Mouse (Mus musculus): ENCODE measurements at regions not wholly inside any gene's neighbourhood (a gene's known extent, or its start where the extent isn't known, plus 50 kb on each side); places are given as distances from the start of the nearest gene placed in this dataset.

- Histone ChIP-seq H3K27ac (ENCODE audit: low read depth) (no peak overlapping the region), H3K4me1 (ENCODE audit: insufficient read depth) (peaks cover 5% of the 10 kb centered on the region; the same call in 1 of the 2 replicates), H3K4me2 (ENCODE audit: low read depth, low read length) (no peak overlapping the region), H3K27me3 (ENCODE audit: insufficient read depth, low read length) (no peaks in the 10 kb centered on the region; the same call in 1 of the 2 replicates), H3K9me3 (ENCODE audit: low read length) (no peaks in the 10 kb centered on the region), H3K9ac (replicated peaks) (no peak overlapping the region), H3K4me3 (ENCODE audit: low read depth, low read length) (no peak overlapping the region), H3K36me3 (replicated peaks; ENCODE audit: insufficient read depth, low read length) (no peaks in the 10 kb centered on the region)
- DNase-seq, result no peak
- WGBS (ENCODE audit: insufficient replicate concordance), result 29% methylated on average over 6 of the region's 6 CpGs
- ATAC-seq, result no peak
- TF ChIP-seq CTCF (IDR thresholded peaks at IDR 0.05; ENCODE audit: low read depth) (no peak), EP300 (IDR thresholded peaks at IDR 0.05; ENCODE audit: low read depth) (no peak)
Observed at GRCm38 (mm10) chr11:52644081-52644768, 120.2 kb upstream of the Fstl4 start.

GRCm38 (mm10) chr11:52648176-52648839 is 116.1 kb upstream of the Fstl4 start:
- ATAC-seq, result no peak
- Histone ChIP-seq H3K36me3 (replicated peaks; ENCODE audit: insufficient read depth, low read length) (no peaks in the 10 kb centered on the region), H3K4me3 (ENCODE audit: low read depth, low read length) (no peak overlapping the region), H3K4me2 (ENCODE audit: low read depth, low read length) (no peak overlapping the region), H3K27me3 (ENCODE audit: insufficient read depth, low read length) (no peaks in the 10 kb centered on the region; the same call in 1 of the 2 replicates), H3K9me3 (ENCODE audit: low read length) (no peaks in the 10 kb centered on the region), H3K4me1 (ENCODE audit: insufficient read depth) (peaks cover 5% of the 10 kb centered on the region; the same call in 1 of the 2 replicates), H3K9ac (replicated peaks) (no peak overlapping the region), H3K27ac (ENCODE audit: low read depth) (no peak overlapping the region)
- TF ChIP-seq CTCF (IDR thresholded peaks at IDR 0.05; ENCODE audit: low read depth), result no peak
- no peak for TF ChIP-seq EP300 (IDR thresholded peaks at IDR 0.05; ENCODE audit: low read depth)
- no peak for DNase-seq
- 57% methylated on average over 15 of the region's 15 CpGs for WGBS (ENCODE audit: insufficient replicate concordance)

DNA sequence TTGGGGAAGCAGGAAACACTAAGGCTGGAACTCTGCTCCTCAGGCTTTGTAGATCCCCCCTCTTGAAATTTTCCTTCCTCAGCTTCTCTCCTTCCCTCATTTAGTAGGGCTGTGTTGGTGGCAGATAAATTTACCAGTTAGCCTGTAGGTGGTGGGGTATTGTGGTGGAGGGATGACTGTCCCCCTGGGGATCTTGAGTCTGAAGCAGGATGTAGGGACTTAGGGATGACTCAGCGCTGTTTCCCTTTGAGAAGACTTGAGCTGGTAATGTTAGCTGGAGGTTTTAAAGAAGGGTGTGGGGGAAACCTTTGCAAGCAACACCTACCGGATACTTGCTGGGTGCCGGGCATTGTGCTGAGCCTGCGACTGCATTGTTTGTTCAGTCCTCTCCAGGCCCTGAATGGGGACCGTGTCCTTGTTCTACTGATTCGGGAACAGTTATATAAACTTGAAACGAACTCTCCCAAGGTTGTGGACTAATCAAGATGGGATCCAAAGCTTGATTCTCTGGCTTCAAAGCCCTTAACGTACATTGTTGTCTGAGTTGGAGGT is 115.5 kb upstream of the Fstl4 start:
- no peaks in the 10 kb centered on the region for H3K27me3 ChIP-seq (ENCODE audit: insufficient read depth, low read length)
- ATAC-seq (no peak), DNase-seq (no peak)
- H3K4me3 ChIP-seq (ENCODE audit: low read depth, low read length), result no peak overlapping the region
- 50% methylated on average over 8 of the region's 8 CpGs for WGBS (ENCODE audit: insufficient replicate concordance)
- H3K27ac ChIP-seq (ENCODE audit: low read depth), result no peak overlapping the region
- H3K9me3 ChIP-seq (ENCODE audit: low read length), result no peaks in the 10 kb centered on the region
- 0 out of 2 replicates have a peak, but pooled peaks cover 1% of the 10 kb centered on the region for H3K4me1 ChIP-seq (ENCODE audit: insufficient read depth)
- no peak for TF ChIP-seq EP300 (IDR thresholded peaks at IDR 0.05; ENCODE audit: low read depth)
- no peak for TF ChIP-seq CTCF (IDR thresholded peaks at IDR 0.05; ENCODE audit: low read depth)
- H3K9ac ChIP-seq (replicated peaks), result no peak overlapping the region
- no peaks in the 10 kb centered on the region for H3K36me3 ChIP-seq (replicated peaks; ENCODE audit: insufficient read depth, low read length)
- H3K4me2 ChIP-seq (ENCODE audit: low read depth, low read length), result no peak overlapping the region

- no peak for DNase-seq
- H3K4me3 ChIP-seq (ENCODE audit: low read depth, low read length), result no peak overlapping the region
- no peak overlapping the region for H3K27ac ChIP-seq (ENCODE audit: low read depth)
- TF ChIP-seq CTCF (IDR thresholded peaks at IDR 0.05; ENCODE audit: low read depth), result no peak
- no peaks in the 10 kb centered on the region for H3K9me3 ChIP-seq (ENCODE audit: low read length)
- no peak for ATAC-seq
- 80% methylated on average over 7 of the region's 7 CpGs for WGBS (ENCODE audit: insufficient replicate concordance)
- no peaks in the 10 kb centered on the region for H3K27me3 ChIP-seq (ENCODE audit: insufficient read depth, low read length)
- no peaks in the 10 kb centered on the region for H3K4me1 ChIP-seq (ENCODE audit: insufficient read depth)
- no peak overlapping the region for H3K4me2 ChIP-seq (ENCODE audit: low read depth, low read length)
- no peak overlapping the region for H3K9ac ChIP-seq (replicated peaks)
- no peaks in the 10 kb centered on the region for H3K36me3 ChIP-seq (replicated peaks; ENCODE audit: insufficient read depth, low read length)
Observed at GRCm38 (mm10) chr11:52654640-52655039, 109.8 kb upstream of the Fstl4 start.

- TF ChIP-seq CTCF (IDR thresholded peaks at IDR 0.05; ENCODE audit: low read depth) (no peak), EP300 (IDR thresholded peaks at IDR 0.05; ENCODE audit: low read depth) (no peak)
- ATAC-seq (no peak), DNase-seq (no peak)
- no peak overlapping the region for H3K9ac ChIP-seq (replicated peaks)
- H3K27ac ChIP-seq (ENCODE audit: low read depth), result no peak overlapping the region
- H3K4me1 ChIP-seq (ENCODE audit: insufficient read depth), result no peaks in the 10 kb centered on the region
- no peaks in the 10 kb centered on the region for H3K27me3 ChIP-seq (ENCODE audit: insufficient read depth, low read length)
- WGBS (ENCODE audit: insufficient replicate concordance), result 40% methylated on average over 2 of the region's 2 CpGs
- no peaks in the 10 kb centered on the region for H3K9me3 ChIP-seq (ENCODE audit: low read length)
- no peak overlapping the region for H3K4me2 ChIP-seq (ENCODE audit: low read depth, low read length)
- no peak overlapping the region for H3K4me3 ChIP-seq (ENCODE audit: low read depth, low read length)
- no peaks in the 10 kb centered on the region for H3K36me3 ChIP-seq (replicated peaks; ENCODE audit: insufficient read depth, low read length)
Observed at GRCm38 (mm10) chr11:52655720-52656474, 108.5 kb upstream of the Fstl4 start.

DNA sequence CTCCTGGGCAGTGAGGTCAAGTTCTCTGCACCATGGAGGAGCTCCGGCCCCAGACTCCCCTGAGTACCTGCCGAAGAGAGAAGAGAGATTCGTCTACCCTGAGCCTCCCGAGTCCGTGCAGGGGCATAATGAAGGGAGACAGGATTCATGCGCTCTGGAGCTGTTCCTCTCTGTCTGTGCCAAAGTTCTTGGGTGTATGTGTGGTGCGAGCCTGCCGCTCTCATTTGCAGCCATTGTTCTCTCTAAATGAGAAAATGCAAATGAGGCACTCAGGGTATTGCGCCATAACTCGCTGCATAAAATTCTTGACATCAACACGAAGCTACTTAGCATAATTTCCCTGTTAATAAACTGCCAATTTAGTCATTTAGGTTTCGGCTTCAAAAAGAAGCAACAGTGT is 103.2 kb upstream of the Fstl4 start:
- no peak overlapping the region for H3K4me3 ChIP-seq (ENCODE audit: low read depth, low read length)
- no peak for TF ChIP-seq EP300 (IDR thresholded peaks at IDR 0.05; ENCODE audit: low read depth)

More for the DNA sequence above, 103.2 kb upstream of the Fstl4 start:
- H3K36me3 ChIP-seq (replicated peaks; ENCODE audit: insufficient read depth, low read length), result no peaks in the 10 kb centered on the region
- no peaks in the 10 kb centered on the region for H3K9me3 ChIP-seq (ENCODE audit: low read length)
- ATAC-seq (no peak), DNase-seq (no peak)
- H3K27ac ChIP-seq (ENCODE audit: low read depth), result no peak overlapping the region
- 75% methylated on average over 12 of the region's 12 CpGs for WGBS (ENCODE audit: insufficient replicate concordance)
- no peaks in the 10 kb centered on the region for H3K4me1 ChIP-seq (ENCODE audit: insufficient read depth)
- H3K4me2 ChIP-seq (ENCODE audit: low read depth, low read length), result no peak overlapping the region
- no peaks in the 10 kb centered on the region for H3K27me3 ChIP-seq (ENCODE audit: insufficient read depth, low read length)
- H3K9ac ChIP-seq (replicated peaks), result no peak overlapping the region

Measured in liver, postnatal 0 days (tissue).